Mouse (Mus musculus) midbrain, embryonic 11.5 days (tissue): ENCODE results near the gene Scrn2. TPM values are rescaled to one million over a fixed set of nuclear protein-coding genes. Genes with fewer than 3 reads are reported as not detected.

Experiments used
- ATAC-seq: fragments of 200-750 bp; cut with Nextera tagmentation; 2 replicates; pipeline ENCODE4 v1.8.0; 2017; ENCODE audit warnings: moderate TSS enrichment, moderate library complexity; ENCODE audit not compliant: low FRiP score
- DNase-seq: peaks from one replicate; pipeline ENCODE4 v3.0.0; 2015; ENCODE audit warnings: low spot score; ENCODE audit errors: missing footprints
- H3K27ac ChIP-seq: fragments of 300-500 bp; sonication (generic); 2 replicates; pipeline ENCODE4 v1.5.1; 2014; ENCODE audit warnings: low read depth, low read length
- H3K27me3 ChIP-seq: fragments of 300-500 bp; sonication (generic); 2 replicates; pipeline ENCODE4 v1.6.1; 2014; ENCODE audit warnings: mild to moderate bottlenecking, low read length, moderate library complexity, mixed read lengths; ENCODE audit not compliant: control insufficient read depth, insufficient read depth
- H3K36me3 ChIP-seq: fragments of 300-500 bp; sonication (generic); 2 replicates; pipeline ENCODE4 v1.6.1; 2014; ENCODE audit warnings: mild to moderate bottlenecking, low read length, moderate library complexity, mixed read lengths; ENCODE audit not compliant: control insufficient read depth, insufficient read depth
- H3K4me1 ChIP-seq: fragments of 300-500 bp; sonication (generic); 2 replicates; pipeline ENCODE4 v1.6.1; 2014; ENCODE audit warnings: low read length; ENCODE audit not compliant: control insufficient read depth, insufficient read depth
- H3K4me2 ChIP-seq: fragments of 300-500 bp; sonication (generic); 2 replicates; pipeline ENCODE4 v1.6.1; 2014; ENCODE audit warnings: mild to moderate bottlenecking, moderate library complexity
- H3K4me3 ChIP-seq: fragments of 300-500 bp; sonication (generic); 2 replicates; pipeline ENCODE4 v1.5.1; 2014; ENCODE audit warnings: low read depth, low read length
- H3K9ac ChIP-seq: fragments of 300-500 bp; sonication (generic); 2 replicates; pipeline ENCODE4 v1.6.1; 2014; ENCODE audit warnings: low read length
- H3K9me3 ChIP-seq: fragments of 300-500 bp; sonication (generic); 2 replicates; pipeline ENCODE4 v1.6.1; 2016; ENCODE audit warnings: low read length; ENCODE audit not compliant: control insufficient read depth
- WGBS: fragments of 180-500 bp; shearing (Covaris S2); extraction: QIAGEN DNeasy Blood & Tissue Kit; methylation state at CpG from one replicate; pipeline ENCODE4 v1.1.7; 2014; 5-methylcytosine and 5-hydroxymethylcytosine counted together
- polyA plus RNA-seq: library from polyadenylated mRNA; unstranded; fragments of >200 nt; fragmentation: Nextera tagmentation; extraction: Ambion mirVana; gene quantifications from 2 replicates; pipeline ENCODE4 v1.2.1, GENCODE M21; 2014

Scrn2 gene
- 21.3 and 22.1 TPM in 2 replicates for polyA plus RNA-seq

DNA sequence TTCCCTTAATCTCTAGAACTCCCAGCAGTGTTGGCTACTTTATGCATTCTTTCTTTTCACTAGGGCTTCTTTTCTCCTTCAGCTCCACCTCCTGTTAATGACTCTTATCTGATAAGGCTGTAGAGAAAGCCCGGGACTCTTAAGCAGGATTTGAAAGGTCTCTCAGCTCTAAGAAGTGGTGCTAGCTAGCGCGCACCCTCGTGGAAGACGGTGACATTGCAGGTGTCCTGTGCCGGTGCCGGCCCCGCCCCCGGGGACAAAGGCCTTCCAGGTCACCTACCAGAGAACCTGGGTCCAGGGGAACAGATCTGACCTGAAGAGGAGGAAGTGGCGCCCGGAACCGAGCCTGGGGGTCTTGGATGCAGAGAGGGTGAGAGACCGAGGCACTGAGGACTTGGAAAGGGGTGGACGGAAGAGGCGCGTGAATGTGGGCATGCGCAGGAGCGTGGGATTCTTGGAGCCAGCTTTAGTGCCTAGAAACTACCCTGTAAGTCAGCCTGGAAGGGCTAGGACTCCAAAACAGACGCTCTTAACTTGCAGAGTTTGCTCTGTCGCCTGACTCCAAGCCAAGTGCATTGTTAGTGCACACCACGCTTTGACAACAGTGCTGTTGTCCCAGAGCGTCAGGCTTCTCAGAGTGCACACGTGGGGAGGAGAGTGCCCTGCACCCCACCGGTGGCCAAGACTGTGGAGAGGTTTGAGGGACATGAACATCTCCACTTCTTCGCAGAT lies at the start of gene Scrn2:
Gene Scrn2 (plus strand): TSS at position 253 of the 732 bp plus-strand sequence.
- no peaks in the 10 kb centered on the region for H3K36me3 ChIP-seq
- H3K27me3 ChIP-seq, result peaks cover 2% of the 10 kb centered on the region
- H3K27ac ChIP-seq, result peak within 1 kb of the TSS; percentile 40; the same call in 1 of the 2 replicates
- peak within 1 kb of the TSS; percentile 61 for H3K4me3 ChIP-seq
- DNase-seq (peak; percentile 99), ATAC-seq (peak; percentile 69; the same call in 1 of the 2 replicates)
- H3K4me2 ChIP-seq, result peak within 1 kb of the TSS; percentile 68
- H3K9me3 ChIP-seq, result no peaks in the 10 kb centered on the region
- H3K9ac ChIP-seq, result peak within 1 kb of the TSS; percentile 86
- 2% methylated on average over 25 of the region's 25 CpGs for WGBS
- peaks cover 19% of the 10 kb centered on the region for H3K4me1 ChIP-seq

DNA sequence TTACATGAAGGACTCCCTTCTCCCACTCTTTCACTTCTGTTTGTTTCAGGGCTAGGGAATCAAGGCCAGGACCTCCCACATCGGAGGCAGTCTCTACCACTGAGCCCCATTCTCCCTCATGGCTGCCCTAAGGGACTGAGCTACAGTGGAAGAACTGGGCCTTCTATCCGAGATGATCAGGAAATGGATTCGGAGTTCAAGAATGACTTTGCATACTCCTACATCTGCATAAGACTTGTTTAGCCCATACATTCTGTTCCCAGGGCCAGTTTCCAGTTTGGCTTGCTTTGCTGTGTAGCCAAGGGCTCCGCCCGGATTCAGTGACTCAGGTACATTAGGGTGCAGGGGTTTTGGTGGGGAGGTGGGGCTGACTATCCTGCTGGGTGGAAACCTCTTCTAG lies 49.7 kb upstream of the Scrn2 start:
- Histone ChIP-seq H3K27me3 (peaks cover 2% of the 10 kb centered on the region; the same call in 1 of the 2 replicates), H3K9ac (no peak overlapping the region), H3K4me2 (no peak overlapping the region), H3K36me3 (no peaks in the 10 kb centered on the region), H3K4me1 (peaks cover 16% of the 10 kb centered on the region), H3K4me3 (no peak overlapping the region), H3K27ac (no peak overlapping the region), H3K9me3 (no peaks in the 10 kb centered on the region)
- DNase-seq (no peak), ATAC-seq (no peak)
- 76% methylated on average over 5 of the region's 5 CpGs for WGBS

DNA sequence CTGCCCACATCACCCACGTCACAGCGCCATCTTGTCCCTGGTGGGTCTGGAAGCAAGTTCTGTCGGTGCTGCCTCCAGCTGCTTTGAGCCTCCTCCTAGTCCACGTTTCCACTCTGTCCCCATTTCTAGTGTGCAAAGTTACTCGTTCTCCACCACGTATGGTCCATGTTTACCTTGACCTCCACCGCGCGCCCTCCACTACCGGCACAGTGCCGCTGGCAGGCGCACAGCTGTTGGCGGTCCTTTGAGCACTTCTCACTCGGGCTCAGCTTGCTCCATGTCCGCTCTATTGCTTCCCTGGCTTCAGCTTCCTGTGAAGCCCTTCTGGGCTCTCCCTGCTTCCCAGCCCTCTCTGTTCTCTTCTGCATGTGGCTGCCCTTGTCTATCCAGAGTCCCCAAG lies 48.3 kb upstream of the Scrn2 start:
- DNase-seq, result no peak
- Histone ChIP-seq H3K4me2 (no peak overlapping the region), H3K4me1 (peaks cover 12% of the 10 kb centered on the region), H3K9me3 (no peaks in the 10 kb centered on the region), H3K27ac (no peak overlapping the region), H3K27me3 (peaks cover 8% of the 10 kb centered on the region; the same call in 1 of the 2 replicates), H3K4me3 (no peak overlapping the region), H3K9ac (no peak overlapping the region), H3K36me3 (no peaks in the 10 kb centered on the region)
- WGBS, result 78% methylated on average over 15 of the region's 15 CpGs
- no peak for ATAC-seq

GRCm38 (mm10) chr11:96982355-96982754 lies 47.4 kb upstream of the Scrn2 start:
- no peak overlapping the region for H3K4me3 ChIP-seq
- H3K9me3 ChIP-seq, result no peaks in the 10 kb centered on the region
- H3K4me1 ChIP-seq, result peaks cover 8% of the 10 kb centered on the region; the same call in 1 of the 2 replicates
- no peak overlapping the region for H3K4me2 ChIP-seq
- no peaks in the 10 kb centered on the region for H3K36me3 ChIP-seq
- WGBS, result 4% methylated on average over 7 of the region's 7 CpGs
- peaks cover 8% of the 10 kb centered on the region; the same call in 1 of the 2 replicates for H3K27me3 ChIP-seq
- H3K27ac ChIP-seq, result no peak overlapping the region
- H3K9ac ChIP-seq, result 0 out of 2 replicates have a peak overlapping the region, but pooled peaks have one; percentile 12
- DNase-seq (peak; percentile 97), ATAC-seq (no peak)

DNA sequence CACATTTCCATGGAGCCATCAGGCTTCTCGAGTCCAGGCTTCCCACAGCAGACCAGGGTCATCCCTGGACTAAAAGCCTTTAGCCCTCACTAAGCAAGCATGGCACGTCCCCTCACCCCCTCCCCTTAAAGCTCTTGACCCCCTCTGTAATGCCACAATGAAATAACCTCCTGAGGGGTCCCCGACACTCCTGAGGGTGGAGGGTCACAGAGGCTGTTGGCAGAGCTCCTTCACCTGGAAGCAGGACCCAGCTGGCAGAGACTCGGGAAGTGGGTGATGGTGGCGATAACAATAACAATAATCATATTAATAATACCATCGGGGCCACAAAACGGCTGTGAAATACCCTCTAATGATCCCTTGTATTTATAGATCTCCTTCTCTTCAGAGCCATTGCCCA lies 46.9 kb upstream of the Scrn2 start, which contains the start of gene Sp2:
Gene Sp2 (minus strand): TSS at position 101 of the 400 bp plus-strand sequence.
- no peaks in the 10 kb centered on the region for H3K9me3 ChIP-seq
- no peak within 1 kb of the TSS for H3K27ac ChIP-seq
- H3K4me1 ChIP-seq, result peaks cover 8% of the 10 kb centered on the region; the same call in 1 of the 2 replicates
- 0 out of 2 replicates have a peak within 1 kb of the TSS, but pooled peaks have one; percentile 12 for H3K9ac ChIP-seq
- no peak for DNase-seq
- H3K27me3 ChIP-seq, result peaks cover 11% of the 10 kb centered on the region; the same call in 1 of the 2 replicates
- no peaks in the 10 kb centered on the region for H3K36me3 ChIP-seq
- WGBS, result 75% methylated on average over 7 of the region's 7 CpGs
- H3K4me3 ChIP-seq, result no peak within 1 kb of the TSS
- ATAC-seq, result no peak
- H3K4me2 ChIP-seq, result no peak within 1 kb of the TSS

DNA sequence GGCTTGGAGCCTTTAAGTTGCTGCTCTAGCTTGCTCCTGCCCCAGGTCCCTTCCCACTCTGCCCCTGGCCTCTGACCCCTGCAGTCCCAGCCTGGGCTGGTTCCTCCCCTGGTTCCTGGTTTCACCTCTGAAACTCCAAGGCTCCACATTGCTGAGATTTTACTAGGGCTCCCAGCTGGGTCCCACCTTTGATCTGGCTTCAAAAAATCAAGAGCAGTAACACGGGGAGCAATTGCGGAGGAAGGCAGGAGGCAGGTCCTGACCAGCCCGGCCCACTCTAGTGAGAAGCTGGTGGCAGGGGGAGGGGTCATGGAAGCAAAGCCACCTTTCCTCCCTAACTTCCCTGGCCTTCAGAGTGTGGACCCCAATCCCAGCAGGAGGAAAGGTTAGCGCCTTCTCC lies 44.8 kb upstream of the Scrn2 start:
- ATAC-seq (no peak), DNase-seq (no peak)
- no peaks in the 10 kb centered on the region for H3K36me3 ChIP-seq
- peaks cover 9% of the 10 kb centered on the region for H3K4me1 ChIP-seq
- no peak overlapping the region for H3K4me3 ChIP-seq
- no peak overlapping the region for H3K4me2 ChIP-seq
- no peaks in the 10 kb centered on the region for H3K9me3 ChIP-seq
- peaks cover 14% of the 10 kb centered on the region for H3K27me3 ChIP-seq
- H3K27ac ChIP-seq, result no peak overlapping the region
- 0 out of 2 replicates have a peak overlapping the region, but pooled peaks have one; percentile 14 for H3K9ac ChIP-seq
- WGBS, result 18% methylated on average over 4 of the region's 4 CpGs

DNA sequence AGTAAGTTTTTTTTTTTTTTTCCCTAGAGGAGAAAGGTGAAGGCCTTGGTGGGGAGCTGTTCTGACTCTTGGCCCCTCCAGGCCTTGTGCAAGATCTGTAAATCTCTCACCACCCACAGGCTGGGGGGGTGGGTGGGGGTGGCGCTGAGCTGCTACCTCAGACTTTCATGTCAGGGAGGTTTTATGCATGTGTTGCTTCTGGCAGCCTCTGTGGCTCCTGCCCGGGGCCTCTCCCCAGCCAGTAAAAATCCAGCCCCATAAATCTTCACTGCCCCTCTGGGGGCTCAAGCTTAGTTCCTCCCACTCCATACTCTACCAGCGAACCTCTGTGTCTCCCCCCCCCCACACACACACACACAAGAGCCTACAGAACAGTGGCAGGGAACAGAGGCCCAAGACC lies 43.3 kb upstream of the Scrn2 start:
- Histone ChIP-seq H3K9ac (no peak overlapping the region), H3K27ac (no peak overlapping the region), H3K4me1 (peaks cover 9% of the 10 kb centered on the region), H3K36me3 (no peaks in the 10 kb centered on the region), H3K4me2 (no peak overlapping the region), H3K4me3 (no peak overlapping the region), H3K9me3 (no peaks in the 10 kb centered on the region), H3K27me3 (peaks cover 14% of the 10 kb centered on the region)
- WGBS, result 55% methylated on average over 3 of the region's 3 CpGs
- ATAC-seq (no peak), DNase-seq (no peak)

- peak; percentile 38; the same call in 1 of the 2 replicates for ATAC-seq
Observed at GRCm38 (mm10) chr11:96987873-96988655, 41.7 kb upstream of the Scrn2 start.

More at GRCm38 (mm10) chr11:96987873-96988655, 41.7 kb upstream of the Scrn2 start:
- Histone ChIP-seq H3K4me1 (peaks cover 5% of the 10 kb centered on the region), H3K27me3 (peaks cover 14% of the 10 kb centered on the region), H3K9ac (peak overlapping the region; percentile 40), H3K4me3 (peak overlapping the region; percentile 23), H3K36me3 (no peaks in the 10 kb centered on the region), H3K27ac (no peak overlapping the region), H3K4me2 (peak overlapping the region; percentile 49), H3K9me3 (no peaks in the 10 kb centered on the region)
- WGBS, result 8% methylated on average over 31 of the region's 31 CpGs
- peak; percentile 90 for DNase-seq
